Mouse (Mus musculus) lung, embryonic 16.5 days (tissue): ENCODE data around the gene Clcf1. TPM values are rescaled to one million over a fixed set of nuclear protein-coding genes. Genes with fewer than 3 reads are reported as not detected.

Experiments
- ATAC-seq: fragments of 200-750 bp; cut with Nextera tagmentation; 2 replicates; pipeline ENCODE4 v1.8.0; 2017; ENCODE audit warnings: low read depth, mild to moderate bottlenecking, moderate library complexity
- H3K27ac ChIP-seq: fragments of 300-500 bp; sonication (generic); 2 replicates; pipeline ENCODE4 v1.5.1; 2014; ENCODE audit warnings: mild to moderate bottlenecking, control low read depth, low read length
- H3K27me3 ChIP-seq: fragments of 300-500 bp; sonication (generic); 2 replicates; pipeline ENCODE4 v1.6.1; 2014; ENCODE audit warnings: low read depth, low read length, mixed read lengths; ENCODE audit not compliant: control insufficient read depth, insufficient read depth
- H3K36me3 ChIP-seq: fragments of 300-500 bp; sonication (generic); 2 replicates; pipeline ENCODE4 v1.6.1; 2014; ENCODE audit warnings: low read length; ENCODE audit not compliant: control insufficient read depth, insufficient read depth
- H3K4me1 ChIP-seq: fragments of 300-500 bp; sonication (generic); replicated peaks from 2 replicates; pipeline ENCODE4 v1.6.1; 2014; ENCODE audit warnings: low read length, mixed read lengths; ENCODE audit not compliant: control insufficient read depth, insufficient read depth
- H3K4me2 ChIP-seq: fragments of 300-500 bp; sonication (generic); 2 replicates; pipeline ENCODE4 v1.6.1; 2014; ENCODE audit warnings: low read depth, low read length, control low read depth
- H3K4me3 ChIP-seq: fragments of 300-500 bp; sonication (generic); 2 replicates; pipeline ENCODE4 v1.5.1; 2014; ENCODE audit warnings: mild to moderate bottlenecking, low read length, control low read depth
- H3K9ac ChIP-seq: fragments of 300-500 bp; sonication (generic); 2 replicates; pipeline ENCODE4 v1.6.1; 2014; ENCODE audit warnings: low read length, control low read depth
- H3K9me3 ChIP-seq: fragments of 300-500 bp; sonication (generic); 2 replicates; pipeline ENCODE4 v1.6.1; 2016; ENCODE audit warnings: low read length; ENCODE audit not compliant: control insufficient read depth
- WGBS: fragments of 180-500 bp; shearing (Covaris S2); extraction: QIAGEN DNeasy Blood & Tissue Kit; methylation state at CpG from one replicate; pipeline ENCODE4 v1.1.7; 2014; 5-methylcytosine and 5-hydroxymethylcytosine counted together
- polyA plus RNA-seq: library from polyadenylated mRNA; unstranded; fragments of >200 nt; fragmentation: Nextera tagmentation; extraction: Ambion mirVana; gene quantifications from 2 replicates; pipeline ENCODE4 v1.2.1, GENCODE M21; 2015

The Clcf1 gene
- polyA plus RNA-seq, 1 experiment from 2014 or later, result 4.8 TPM

GRCm38 (mm10) chr19:4175368-4175947, 38.6 kb upstream of the Clcf1 start, which contains the start of gene Carns1:
TSS of gene Carns1 (minus strand) at chr19:4175479.
- Histone ChIP-seq H3K9ac (peak within 1 kb of the TSS; percentile 6), H3K27me3 (no peaks in the 10 kb centered on the region), H3K4me2 (peak within 1 kb of the TSS; percentile 44), H3K27ac (no peak within 1 kb of the TSS), H3K4me3 (peak within 1 kb of the TSS; percentile 8; the same call in 1 of the 2 replicates), H3K4me1 (peaks cover 7% of the 10 kb centered on the region), H3K9me3 (no peaks in the 10 kb centered on the region), H3K36me3 (no peaks in the 10 kb centered on the region)
- 5% methylated on average over 11 of the region's 11 CpGs for WGBS
- peak; percentile 63 for ATAC-seq

- no peak overlapping the region for H3K4me3 ChIP-seq
- 80% methylated on average over 7 of the region's 7 CpGs for WGBS
- H3K27me3 ChIP-seq, result no peaks in the 10 kb centered on the region
- ATAC-seq, result no peak
- no peaks in the 10 kb centered on the region for H3K36me3 ChIP-seq
- no peak overlapping the region for H3K27ac ChIP-seq
- no peak overlapping the region for H3K4me2 ChIP-seq
- H3K9ac ChIP-seq, result no peak overlapping the region
- H3K9me3 ChIP-seq, result no peaks in the 10 kb centered on the region
- peaks cover 4% of the 10 kb centered on the region for H3K4me1 ChIP-seq
Observed at GRCm38 (mm10) chr19:4180411-4180810, 33.6 kb upstream of the Clcf1 start.

DNA sequence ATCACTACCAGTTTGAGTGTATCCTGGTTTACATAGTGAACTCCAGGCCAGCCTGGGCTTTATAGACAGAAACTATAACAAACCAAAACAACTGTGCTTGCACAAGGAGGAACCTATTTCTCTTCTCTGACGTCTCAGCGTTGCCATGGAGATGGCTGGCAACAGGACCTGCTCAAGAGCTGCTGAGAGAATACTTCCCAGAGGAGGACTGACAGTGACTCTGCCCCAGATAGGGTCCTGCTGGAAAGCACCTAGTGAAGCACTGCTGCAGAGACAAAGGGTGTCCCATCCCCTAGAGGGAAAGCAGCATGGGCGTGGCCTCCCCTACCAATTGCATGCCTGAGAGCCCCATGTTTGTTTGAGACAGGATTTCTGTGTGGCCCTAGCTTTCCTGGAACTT, 32.1 kb upstream of the Clcf1 start:
- Histone ChIP-seq H3K27ac (no peak overlapping the region), H3K4me1 (peaks cover 7% of the 10 kb centered on the region), H3K9me3 (no peaks in the 10 kb centered on the region), H3K36me3 (no peaks in the 10 kb centered on the region), H3K27me3 (no peaks in the 10 kb centered on the region), H3K4me3 (no peak overlapping the region), H3K4me2 (no peak overlapping the region), H3K9ac (no peak overlapping the region)
- 38% methylated on average over 3 of the region's 3 CpGs for WGBS
- ATAC-seq, result peak; percentile 58; the same call in 1 of the 2 replicates

DNA sequence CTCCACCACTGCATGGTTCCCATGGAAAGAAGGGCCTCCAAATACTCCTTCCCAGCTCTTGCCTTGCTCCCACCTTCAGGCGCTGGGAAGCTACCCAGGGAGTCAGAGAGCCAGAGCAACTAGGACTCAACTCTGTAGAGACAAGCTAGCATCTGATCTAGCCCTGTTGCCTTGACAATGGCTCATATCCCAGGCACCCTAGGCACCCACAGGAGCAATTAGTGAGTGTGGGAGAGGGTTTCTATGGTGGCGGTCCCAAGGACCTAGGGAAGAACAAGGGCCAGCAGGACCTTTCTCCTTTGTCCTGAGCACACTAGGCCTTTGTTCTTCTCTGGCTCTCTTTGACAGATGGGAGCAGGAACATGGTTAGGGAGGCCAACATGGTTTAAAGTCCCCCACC, 30.3 kb upstream of the Clcf1 start:
- Histone ChIP-seq H3K4me1 (peaks cover 7% of the 10 kb centered on the region), H3K9me3 (no peaks in the 10 kb centered on the region), H3K4me2 (no peak overlapping the region), H3K27ac (0 out of 2 replicates have a peak overlapping the region, but pooled peaks have one; percentile 16), H3K36me3 (no peaks in the 10 kb centered on the region), H3K4me3 (no peak overlapping the region), H3K9ac (no peak overlapping the region), H3K27me3 (no peaks in the 10 kb centered on the region)
- ATAC-seq, result no peak
- WGBS, result 80% methylated on average over 2 of the region's 2 CpGs

DNA sequence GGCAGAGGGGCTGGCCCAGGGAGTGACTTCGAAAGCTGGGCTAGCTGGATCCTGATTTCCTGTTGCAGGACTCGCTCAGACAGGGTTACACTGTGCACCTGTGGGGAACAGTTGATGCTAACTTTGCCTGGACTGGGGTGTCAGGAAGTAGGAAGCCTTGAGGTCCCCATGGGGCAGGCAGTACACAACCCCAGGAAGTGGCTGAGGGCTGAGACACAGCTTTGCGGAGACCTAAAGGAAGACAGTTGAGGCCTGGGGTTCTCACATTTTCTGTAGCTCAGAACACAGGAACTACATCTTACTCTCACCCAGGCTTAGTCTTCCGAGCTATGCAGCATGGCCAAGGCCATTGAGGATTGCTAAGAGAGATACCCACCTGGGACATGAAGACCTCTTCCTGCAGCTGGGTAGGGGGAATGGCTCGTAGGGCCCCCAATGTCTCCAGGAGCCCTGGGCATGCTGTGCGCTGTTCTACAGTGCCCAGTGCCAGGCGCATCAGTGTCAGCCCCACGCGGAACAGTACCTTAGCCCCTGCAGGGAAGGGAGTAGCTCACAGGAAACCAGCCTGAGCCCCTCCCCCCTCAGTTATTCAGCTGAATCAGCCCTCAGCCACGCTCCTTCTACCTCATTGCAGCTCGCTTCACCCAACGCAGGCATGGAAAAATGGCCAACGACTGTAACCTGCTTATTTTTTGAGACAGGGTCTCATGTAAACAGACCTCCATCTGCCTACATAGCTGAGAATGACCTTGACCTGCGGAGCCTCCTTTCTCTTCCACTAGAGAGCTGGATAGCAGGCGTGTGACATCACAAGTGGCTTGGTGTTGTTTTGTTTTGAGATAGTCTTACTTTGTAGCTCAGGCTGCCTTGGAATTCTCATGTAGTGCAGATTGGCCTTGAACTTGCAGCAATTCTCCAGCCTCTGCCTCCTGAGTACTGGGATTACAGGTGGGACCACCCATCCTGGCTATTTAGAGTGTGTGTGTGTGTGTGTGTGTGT, 28.8 kb upstream of the Clcf1 start:
- Histone ChIP-seq H3K9ac (peak overlapping the region; percentile 30; the same call in 1 of the 2 replicates), H3K36me3 (no peaks in the 10 kb centered on the region), H3K4me2 (no peak overlapping the region), H3K9me3 (no peaks in the 10 kb centered on the region), H3K4me3 (no peak overlapping the region), H3K27me3 (no peaks in the 10 kb centered on the region), H3K4me1 (peaks cover 7% of the 10 kb centered on the region), H3K27ac (peak overlapping the region; percentile 64; the same call in 1 of the 2 replicates)
- ATAC-seq, result peak; percentile 31; the same call in 1 of the 2 replicates
- 42% methylated on average over 15 of the region's 15 CpGs for WGBS

DNA sequence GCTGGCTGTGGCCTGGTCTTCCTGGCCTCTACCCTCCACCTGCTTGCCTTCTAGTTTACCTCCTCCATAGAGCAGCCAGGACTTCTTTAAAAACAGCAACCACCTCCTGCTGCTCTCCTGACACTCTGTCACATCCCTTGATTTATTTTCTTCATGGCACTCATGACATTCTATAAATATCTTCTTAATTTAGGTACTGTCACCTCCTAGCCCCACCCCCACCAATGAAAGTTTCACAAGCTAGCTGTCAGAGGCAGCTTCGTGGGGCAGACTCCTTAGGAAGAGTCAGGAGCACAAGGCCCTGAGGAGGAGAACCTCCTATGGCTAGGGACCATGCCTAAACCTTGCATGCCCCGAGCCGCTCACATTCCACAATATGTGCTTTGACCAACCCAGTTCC, 26.7 kb upstream of the Clcf1 start:
- Histone ChIP-seq H3K9me3 (no peaks in the 10 kb centered on the region), H3K4me2 (no peak overlapping the region), H3K27ac (no peak overlapping the region), H3K4me3 (no peak overlapping the region), H3K4me1 (peaks cover 8% of the 10 kb centered on the region), H3K36me3 (no peaks in the 10 kb centered on the region), H3K27me3 (no peaks in the 10 kb centered on the region), H3K9ac (no peak overlapping the region)
- WGBS, result 68% methylated on average over 3 of the region's 3 CpGs
- ATAC-seq, result no peak

DNA sequence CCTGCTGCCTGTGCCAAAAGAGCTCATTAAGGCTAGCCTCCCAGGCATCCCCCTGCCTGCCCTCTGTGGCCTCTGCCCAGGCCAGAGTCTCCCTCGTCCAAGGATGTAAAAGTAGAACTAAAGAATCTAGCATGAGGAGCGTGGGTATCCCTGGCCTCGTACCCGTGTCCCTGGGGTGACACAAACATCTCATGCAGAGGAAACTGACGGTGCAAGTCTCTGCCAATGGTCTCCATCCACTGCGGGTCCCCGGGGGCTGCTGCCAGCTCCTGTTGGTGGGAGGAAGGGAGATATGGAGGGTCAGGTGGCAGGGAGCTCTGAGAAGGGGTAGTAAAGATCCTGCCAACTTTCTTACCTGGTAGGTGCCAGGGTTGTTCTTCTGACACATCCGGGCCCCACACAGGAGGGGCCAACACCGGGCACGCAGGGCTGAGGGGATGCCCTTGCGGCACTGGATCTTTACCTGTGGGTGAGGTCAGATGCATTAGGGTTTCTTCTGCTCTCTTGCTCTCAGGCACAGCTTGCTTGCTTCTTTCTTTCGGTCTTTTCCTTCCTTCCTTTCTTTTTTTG, 24.9 kb upstream of the Clcf1 start:
- H3K9me3 ChIP-seq, result no peaks in the 10 kb centered on the region
- H3K27ac ChIP-seq, result no peak overlapping the region
- peaks cover 8% of the 10 kb centered on the region for H3K36me3 ChIP-seq
- no peaks in the 10 kb centered on the region for H3K27me3 ChIP-seq
- H3K9ac ChIP-seq, result no peak overlapping the region
- H3K4me2 ChIP-seq, result no peak overlapping the region
- ATAC-seq, result no peak
- WGBS, result 85% methylated on average over 12 of the region's 12 CpGs
- peaks cover 19% of the 10 kb centered on the region for H3K4me1 ChIP-seq
- no peak overlapping the region for H3K4me3 ChIP-seq

- WGBS, result 47% methylated on average over 4 of the region's 4 CpGs
- peak within 1 kb of the TSS; percentile 94 for H3K27ac ChIP-seq
- peak within 1 kb of the TSS; percentile 73 for H3K4me2 ChIP-seq
- ATAC-seq, result no peak
- H3K9ac ChIP-seq, result peak within 1 kb of the TSS; percentile 99
- H3K27me3 ChIP-seq, result no peaks in the 10 kb centered on the region
- peaks cover 16% of the 10 kb centered on the region for H3K4me1 ChIP-seq
- no peaks in the 10 kb centered on the region for H3K9me3 ChIP-seq
- peaks cover 21% of the 10 kb centered on the region for H3K36me3 ChIP-seq
- H3K4me3 ChIP-seq, result peak within 1 kb of the TSS; percentile 88
Observed at GRCm38 (mm10) chr19:4190831-4191334, 23.2 kb upstream of the Clcf1 start, which contains the start of gene Tbc1d10c. TSS of gene Tbc1d10c (minus strand) at chr19:4191284.
